Mouse (Mus musculus): Measurements from ENCODE around the gene Amh. TPM values are rescaled to one million over a fixed set of nuclear protein-coding genes. Genes with fewer than 3 reads are reported as not detected.
A peak's percentile ranks its signal among the peaks of the same experiment; 100 is the strongest.

Amh gene
- total and polyA plus RNA-seq, 3 experiments, result 0.18 to 0.25 (median 0.18) TPM

- Histone ChIP-seq H3K36me3 (ENCODE audit: control insufficient read depth, insufficient read depth, low read length) (no peaks in the 10 kb centered on the region), H3K4me3 (no peak overlapping the region), H3K9ac (ENCODE audit: low read depth, low read length) (no peak overlapping the region), H3K27me3 (ENCODE audit: control insufficient read depth, insufficient read depth, low read length) (no peaks in the 10 kb centered on the region), H3K27ac (no peak overlapping the region), H3K4me1 (ENCODE audit: control insufficient read depth, insufficient read depth, low read length) (peaks cover 7% of the 10 kb centered on the region), H3K79me2 (replicated peaks; ENCODE audit: control insufficient read depth, insufficient read depth, low read length) (no peaks in the 10 kb centered on the region)
- TF ChIP-seq POLR2A (IDR thresholded peaks at IDR 0.05; ENCODE audit: insufficient read depth, low read depth, low read length) (no peak), CTCF (IDR thresholded peaks at IDR 0.05) (no peak), EP300 (IDR thresholded peaks at IDR 0.05; ENCODE audit: insufficient read depth, low read depth, low read length) (no peak)
- 75% methylated on average over 4 of the region's 4 CpGs for WGBS
- DNase-seq, result no peak
- intact Hi-C loops (cut with DNase I), result no loop called here
Observed at GRCm38 (mm10) chr10:80793803-80794202, 11.2 kb upstream of the Amh start.

GRCm38 (mm10) chr10:80794750-80795149, 10.3 kb upstream of the Amh start:
- no peak for DNase-seq
- Histone ChIP-seq H3K27me3 (ENCODE audit: control insufficient read depth, insufficient read depth, low read length) (no peaks in the 10 kb centered on the region), H3K36me3 (ENCODE audit: control insufficient read depth, insufficient read depth, low read length) (no peaks in the 10 kb centered on the region), H3K79me2 (replicated peaks; ENCODE audit: control insufficient read depth, insufficient read depth, low read length) (peaks cover 5% of the 10 kb centered on the region), H3K4me1 (ENCODE audit: control insufficient read depth, insufficient read depth, low read length) (peaks cover 9% of the 10 kb centered on the region), H3K27ac (no peak overlapping the region), H3K9ac (ENCODE audit: low read depth, low read length) (no peak overlapping the region), H3K4me3 (no peak overlapping the region)
- 85% methylated on average over 8 of the region's 8 CpGs for WGBS
- intact Hi-C loops (cut with DNase I), result no loop called here
- TF ChIP-seq POLR2A (IDR thresholded peaks at IDR 0.05; ENCODE audit: insufficient read depth, low read depth, low read length) (0 out of 2 replicates have a peak, but pooled peaks have one; percentile 13), EP300 (IDR thresholded peaks at IDR 0.05; ENCODE audit: insufficient read depth, low read depth, low read length) (no peak), CTCF (IDR thresholded peaks at IDR 0.05) (no peak)

DNA sequence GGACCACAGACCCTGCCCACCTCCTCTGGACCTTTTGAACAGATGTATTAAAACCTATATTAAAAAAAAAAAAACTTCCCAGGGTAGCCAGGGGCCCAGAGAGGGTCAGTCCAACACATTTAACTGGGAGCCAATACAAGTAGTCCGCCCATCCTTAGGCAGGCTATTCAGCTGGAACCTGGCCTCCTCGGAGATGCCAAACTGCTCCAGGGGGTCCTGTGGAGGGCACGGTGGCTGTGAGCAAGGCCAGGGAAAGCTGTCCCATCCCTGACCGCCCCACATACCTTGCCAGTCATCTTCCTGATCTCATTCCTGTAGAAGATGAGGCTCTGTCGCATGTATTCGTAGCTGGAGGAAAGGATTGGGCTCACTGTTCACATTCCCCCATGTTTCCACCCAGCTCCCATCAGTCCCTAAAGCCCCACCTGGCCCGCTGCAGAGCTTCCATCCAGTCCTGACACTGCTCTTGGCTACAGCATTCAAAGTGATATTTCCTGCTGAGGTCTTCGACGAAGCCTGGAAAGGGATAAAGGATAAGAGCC, 8.7 kb upstream of the Amh start:
- Histone ChIP-seq H3K27me3 (ENCODE audit: control insufficient read depth, insufficient read depth, low read length) (no peaks in the 10 kb centered on the region), H3K4me3 (no peak overlapping the region), H3K27ac (no peak overlapping the region), H3K36me3 (ENCODE audit: control insufficient read depth, insufficient read depth, low read length) (no peaks in the 10 kb centered on the region), H3K4me1 (ENCODE audit: control insufficient read depth, insufficient read depth, low read length) (peaks cover 9% of the 10 kb centered on the region), H3K79me2 (replicated peaks; ENCODE audit: control insufficient read depth, insufficient read depth, low read length) (peaks cover 5% of the 10 kb centered on the region), H3K9ac (ENCODE audit: low read depth, low read length) (no peak overlapping the region)
- intact Hi-C loops (cut with DNase I), result loop anchor here (2.0 kb wide), 2 partner anchors 50 to 614 kb away; no protein-coding TSS in a partner anchor
- DNase-seq, result no peak
- 66% methylated on average over 9 of the region's 9 CpGs for WGBS
- TF ChIP-seq CTCF (IDR thresholded peaks at IDR 0.05), result no peak
- TF ChIP-seq EP300 (IDR thresholded peaks at IDR 0.05; ENCODE audit: insufficient read depth, low read depth, low read length), result no peak
- no peak for TF ChIP-seq POLR2A (IDR thresholded peaks at IDR 0.05; ENCODE audit: insufficient read depth, low read depth, low read length)

GRCm38 (mm10) chr10:80797186-80798149, 7.6 kb upstream of the Amh start:
- H3K4me1 ChIP-seq (ENCODE audit: control insufficient read depth, insufficient read depth, low read length), result peaks cover 9% of the 10 kb centered on the region
- DNase-seq, result no peak
- peaks cover 6% of the 10 kb centered on the region for H3K79me2 ChIP-seq (replicated peaks; ENCODE audit: control insufficient read depth, insufficient read depth, low read length)
- H3K27me3 ChIP-seq (ENCODE audit: control insufficient read depth, insufficient read depth, low read length), result no peaks in the 10 kb centered on the region
- peak overlapping the region; percentile 99 for H3K27ac ChIP-seq
- intact Hi-C loops (cut with DNase I), result loop anchor here (2.0 kb wide), 3 partner anchors 29 to 613 kb away; partner anchors contain the start of gene Oaz1
- H3K9ac ChIP-seq (ENCODE audit: low read depth, low read length), result peak overlapping the region; percentile 90
- 2% methylated on average over 59 of the region's 59 CpGs for WGBS
- peak overlapping the region; percentile 100 for H3K4me3 ChIP-seq
- H3K36me3 ChIP-seq (ENCODE audit: control insufficient read depth, insufficient read depth, low read length), result no peaks in the 10 kb centered on the region
- TF ChIP-seq CTCF (IDR thresholded peaks at IDR 0.05) (no peak), POLR2A (IDR thresholded peaks at IDR 0.05; ENCODE audit: insufficient read depth, low read depth, low read length) (no peak), EP300 (IDR thresholded peaks at IDR 0.05; ENCODE audit: insufficient read depth, low read depth, low read length) (no peak)

GRCm38 (mm10) chr10:80798150-80799006, 6.7 kb upstream of the Amh start, which contains the start of the genes Sf3a2 and Plekhj1:
Gene Sf3a2 (plus strand): TSS chr10:80798198.
Gene Plekhj1 (minus strand): TSS chr10:80798626.
- WGBS, result under 1% methylated on average over 103 of the region's 104 CpGs
- TF ChIP-seq CTCF (IDR thresholded peaks at IDR 0.05) (peak; percentile 6; the same call in 1 of the 2 replicates), POLR2A (IDR thresholded peaks at IDR 0.05; ENCODE audit: insufficient read depth, low read depth, low read length) (peak; percentile 93), EP300 (IDR thresholded peaks at IDR 0.05; ENCODE audit: insufficient read depth, low read depth, low read length) (no peak; the same call in 1 of the 2 replicates)
- intact Hi-C loops (cut with DNase I), result loop anchor here (2.0 kb wide), 1 partner anchor 28 kb away; the partner anchor contains the start of gene Oaz1
- peaks cover 6% of the 10 kb centered on the region for H3K79me2 ChIP-seq (replicated peaks; ENCODE audit: control insufficient read depth, insufficient read depth, low read length)
- DNase-seq, result peak; percentile 96 to 98
- peaks cover 9% of the 10 kb centered on the region for H3K4me1 ChIP-seq (ENCODE audit: control insufficient read depth, insufficient read depth, low read length)
- peak within 1 kb of the TSS; percentile 97 for H3K9ac ChIP-seq (ENCODE audit: low read depth, low read length)
- no peaks in the 10 kb centered on the region for H3K27me3 ChIP-seq (ENCODE audit: control insufficient read depth, insufficient read depth, low read length)
- H3K36me3 ChIP-seq (ENCODE audit: control insufficient read depth, insufficient read depth, low read length), result no peaks in the 10 kb centered on the region
- peak within 1 kb of the TSS; percentile 100 for H3K4me3 ChIP-seq
- peak within 1 kb of the TSS; percentile 99 for H3K27ac ChIP-seq
